Mouse (Mus musculus) intestine, embryonic 14.5 days (tissue): ENCODE measurements around the gene Echdc1. TPM values are rescaled to one million over a fixed set of nuclear protein-coding genes. Genes with fewer than 3 reads are reported as not detected.

Experiments used
- ATAC-seq: fragments of 200-750 bp; cut with Nextera tagmentation; replicated peaks from 2 replicates; pipeline ENCODE4 v1.8.0; 2017; ENCODE audit warnings: low read depth, moderate number of reproducible peaks, moderate TSS enrichment, moderate library complexity; ENCODE audit not compliant: low FRiP score, low TSS enrichment
- DNase-seq: peaks from one replicate; pipeline ENCODE4 v3.0.0-alpha.2; 2018; ENCODE audit warnings: low spot score
- H3K27ac ChIP-seq: fragments of 300-500 bp; sonication (generic); 2 replicates; pipeline ENCODE4 v1.5.1; 2014; ENCODE audit warnings: low read depth, mild to moderate bottlenecking, control low read depth
- H3K27me3 ChIP-seq: fragments of 300-500 bp; sonication (generic); replicated peaks from 2 replicates; pipeline ENCODE4 v1.6.1; 2014; ENCODE audit warnings: low read length, control low read depth; ENCODE audit not compliant: control insufficient read depth, insufficient read depth
- H3K36me3 ChIP-seq: fragments of 300-500 bp; sonication (generic); 2 replicates; pipeline ENCODE4 v1.6.1; 2014; ENCODE audit warnings: low read length, control low read depth; ENCODE audit not compliant: control insufficient read depth, insufficient read depth
- H3K4me1 ChIP-seq: fragments of 300-500 bp; sonication (generic); replicated peaks from 2 replicates; pipeline ENCODE4 v1.6.1; 2014; ENCODE audit warnings: low read length, control low read depth, mixed read lengths; ENCODE audit not compliant: control insufficient read depth, insufficient read depth
- H3K4me2 ChIP-seq: fragments of 300-500 bp; sonication (generic); 2 replicates; pipeline ENCODE4 v1.6.1; 2014; ENCODE audit warnings: low read length
- H3K4me3 ChIP-seq: fragments of 300-500 bp; sonication (generic); 2 replicates; pipeline ENCODE4 v1.5.1; 2014; ENCODE audit warnings: low read depth, low read length, control low read depth, mixed read lengths
- H3K9ac ChIP-seq: fragments of 300-500 bp; sonication (generic); 2 replicates; pipeline ENCODE4 v1.6.1; 2014; ENCODE audit warnings: mild to moderate bottlenecking, low read length
- H3K9me3 ChIP-seq: fragments of 300-500 bp; sonication (generic); 2 replicates; pipeline ENCODE4 v1.6.1; 2016; ENCODE audit warnings: low read length, control low read depth; ENCODE audit not compliant: control insufficient read depth
- WGBS: fragments of 180-500 bp; shearing (Covaris S2); extraction: QIAGEN DNeasy Blood & Tissue Kit; methylation state at CpG from one replicate; pipeline ENCODE4 v1.1.7; 2014; 5-methylcytosine and 5-hydroxymethylcytosine counted together
- polyA plus RNA-seq: library from polyadenylated mRNA; unstranded; fragments of >200 nt; fragmentation: Nextera tagmentation; extraction: Ambion mirVana; gene quantifications from 2 replicates; pipeline ENCODE4 v1.2.1, GENCODE M21; 2014

Echdc1 gene
- polyA plus RNA-seq, 1 experiment from 2014 or later: 30.2 TPM

DNA sequence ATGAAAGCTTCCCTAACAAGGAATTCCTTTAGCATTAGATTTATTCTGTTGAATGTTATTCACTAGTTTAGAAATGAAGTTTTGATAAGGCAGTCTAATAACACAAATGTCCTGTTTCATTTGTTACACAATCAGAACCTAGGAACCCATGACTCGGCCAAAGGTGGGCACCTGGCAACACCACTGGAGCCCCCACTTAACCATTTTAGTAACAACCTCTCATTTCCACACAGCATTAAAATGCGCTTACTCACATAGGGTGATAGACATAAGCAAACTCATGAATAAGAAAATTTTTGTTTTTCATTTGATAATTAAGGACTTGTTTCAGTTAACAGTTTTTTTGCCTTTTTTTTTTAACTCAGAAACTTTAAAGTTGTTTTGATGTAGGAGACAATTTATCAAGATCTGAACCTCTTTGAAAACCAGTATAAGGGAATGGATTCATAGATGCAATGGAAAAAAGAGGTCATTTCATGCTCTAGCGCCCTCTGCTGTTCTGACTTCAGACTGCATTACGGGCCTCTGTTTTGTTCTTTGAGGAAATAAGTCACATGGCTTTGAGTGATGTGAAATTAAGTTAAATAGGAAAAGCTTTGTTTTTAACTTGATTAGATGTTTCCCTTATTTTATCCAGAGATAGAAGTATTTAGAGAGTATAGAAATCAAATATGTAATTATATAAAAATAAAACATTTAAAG, 25.5 kb downstream of the Echdc1 start:
- 57% methylated on average over 4 of the region's 4 CpGs for WGBS
- Histone ChIP-seq H3K4me1 (no peaks in the 10 kb centered on the region; the same call in 1 of the 2 replicates), H3K4me3 (no peak overlapping the region), H3K9ac (no peak overlapping the region), H3K27ac (no peak overlapping the region), H3K9me3 (no peaks in the 10 kb centered on the region), H3K36me3 (0 out of 2 replicates have a peak, but pooled peaks cover 5% of the 10 kb centered on the region), H3K27me3 (no peaks in the 10 kb centered on the region), H3K4me2 (no peak overlapping the region)
- ATAC-seq: no peak
- DNase-seq: peak; percentile 87

DNA sequence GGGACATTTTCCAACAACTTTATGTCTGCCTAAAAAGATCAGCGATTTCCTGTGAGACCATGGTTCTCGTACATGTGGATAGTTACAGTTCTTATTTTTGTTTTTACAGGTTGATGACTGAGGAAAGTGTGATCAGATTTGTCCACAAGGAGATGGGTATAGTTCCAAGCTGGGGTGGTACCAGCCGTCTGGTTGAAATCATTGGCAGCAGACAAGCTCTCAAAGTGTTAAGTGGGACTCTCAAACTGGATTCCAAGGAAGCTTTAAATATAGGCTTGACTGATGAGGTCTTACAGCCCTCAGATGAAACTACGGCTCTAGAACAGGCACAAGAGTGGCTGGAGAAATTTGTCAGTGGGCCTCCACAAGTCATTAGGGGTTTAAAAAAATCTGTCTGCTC, 31.3 kb downstream of the Echdc1 start:
- H3K4me3 ChIP-seq: no peak overlapping the region
- ATAC-seq (no peak), DNase-seq (no peak)
- no peaks in the 10 kb centered on the region for H3K4me1 ChIP-seq
- no peaks in the 10 kb centered on the region for H3K9me3 ChIP-seq
- H3K27me3 ChIP-seq: no peaks in the 10 kb centered on the region
- whole genome bisulfite sequencing: 84% methylated on average over 4 of the region's 4 CpGs
- peaks cover 44% of the 10 kb centered on the region for H3K36me3 ChIP-seq
- no peak overlapping the region for H3K4me2 ChIP-seq
- no peak overlapping the region for H3K9ac ChIP-seq
- H3K27ac ChIP-seq: no peak overlapping the region

DNA sequence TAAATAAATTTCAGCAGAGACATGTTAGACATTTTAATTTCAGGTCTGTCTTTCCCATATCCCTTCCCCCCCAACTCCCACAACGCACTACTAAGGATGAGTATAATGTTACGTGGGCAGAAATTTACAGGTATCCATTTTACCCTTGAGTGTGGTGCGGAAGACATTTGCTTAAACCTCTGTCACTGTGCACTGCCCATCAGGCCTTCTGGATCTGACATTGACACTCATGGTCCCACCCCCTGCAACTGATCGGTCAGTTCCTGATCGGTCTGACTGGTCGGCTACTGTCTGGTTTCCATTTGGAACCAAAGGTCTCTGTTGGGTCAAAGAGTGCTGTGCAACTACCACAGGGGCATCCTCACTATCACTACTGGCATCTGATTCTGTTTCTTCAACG, 33.7 kb downstream of the Echdc1 start:
- WGBS: 94% methylated on average over 7 of the region's 7 CpGs
- Histone ChIP-seq H3K9ac (no peak overlapping the region), H3K36me3 (peaks cover 54% of the 10 kb centered on the region), H3K4me2 (no peak overlapping the region), H3K27ac (no peak overlapping the region), H3K9me3 (no peaks in the 10 kb centered on the region), H3K27me3 (no peaks in the 10 kb centered on the region), H3K4me1 (no peaks in the 10 kb centered on the region), H3K4me3 (no peak overlapping the region)
- ATAC-seq: no peak
- DNase-seq: no peak

DNA sequence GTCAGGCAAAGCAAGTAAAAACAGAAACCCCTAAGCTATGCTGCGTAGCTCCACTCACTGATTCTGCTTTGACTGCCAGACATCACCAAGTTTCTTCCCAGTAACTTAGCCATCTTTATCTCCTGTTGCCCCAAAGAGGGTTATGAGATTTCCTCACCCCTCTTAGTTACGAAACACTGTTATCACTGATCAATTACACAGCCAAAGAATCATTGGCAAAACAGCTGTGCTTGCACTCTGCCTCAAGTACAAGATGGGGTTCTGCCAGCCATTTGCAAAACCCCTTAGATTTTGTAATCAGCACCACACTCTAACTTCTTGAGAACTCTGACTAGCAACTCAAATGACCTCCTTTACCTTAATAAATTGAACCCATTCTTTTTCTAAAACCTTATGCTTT, 38.5 kb downstream of the Echdc1 start:
- ATAC-seq (no peak), DNase-seq (no peak)
- Histone ChIP-seq H3K4me1 (no peaks in the 10 kb centered on the region), H3K4me3 (no peak overlapping the region), H3K9me3 (no peaks in the 10 kb centered on the region), H3K9ac (no peak overlapping the region), H3K27ac (no peak overlapping the region), H3K27me3 (no peaks in the 10 kb centered on the region), H3K4me2 (no peak overlapping the region), H3K36me3 (peaks cover 44% of the 10 kb centered on the region)
- 76% methylated on average over 2 of the region's 2 CpGs for WGBS

DNA sequence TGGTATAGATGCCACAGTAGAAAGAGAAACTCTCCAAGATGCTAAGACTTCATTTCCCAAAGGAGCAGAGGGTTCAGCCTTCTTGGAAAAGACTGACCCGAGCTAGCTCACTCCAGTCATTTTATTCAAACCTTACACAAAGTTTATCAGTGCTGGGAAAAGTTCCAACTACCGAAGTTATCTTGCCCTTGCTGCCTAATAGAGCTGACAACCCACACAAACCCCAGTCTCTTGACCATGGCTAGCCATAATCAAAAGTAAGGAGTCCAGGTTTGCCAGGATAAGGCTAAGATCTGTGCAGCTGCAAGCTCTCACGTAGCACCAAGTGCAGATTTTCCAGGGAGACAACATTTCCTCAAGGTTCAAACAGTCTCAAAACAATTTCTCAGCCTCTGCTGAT, 39.6 kb downstream of the Echdc1 start:
- H3K9me3 ChIP-seq: no peaks in the 10 kb centered on the region
- H3K27me3 ChIP-seq: no peaks in the 10 kb centered on the region
- H3K4me3 ChIP-seq: no peak overlapping the region
- 84% methylated on average over 3 of the region's 3 CpGs for WGBS
- no peak overlapping the region for H3K9ac ChIP-seq
- ATAC-seq: no peak
- no peak for DNase-seq
- no peaks in the 10 kb centered on the region for H3K4me1 ChIP-seq
- H3K4me2 ChIP-seq: no peak overlapping the region
- no peak overlapping the region for H3K27ac ChIP-seq
- H3K36me3 ChIP-seq: peaks cover 33% of the 10 kb centered on the region

DNA sequence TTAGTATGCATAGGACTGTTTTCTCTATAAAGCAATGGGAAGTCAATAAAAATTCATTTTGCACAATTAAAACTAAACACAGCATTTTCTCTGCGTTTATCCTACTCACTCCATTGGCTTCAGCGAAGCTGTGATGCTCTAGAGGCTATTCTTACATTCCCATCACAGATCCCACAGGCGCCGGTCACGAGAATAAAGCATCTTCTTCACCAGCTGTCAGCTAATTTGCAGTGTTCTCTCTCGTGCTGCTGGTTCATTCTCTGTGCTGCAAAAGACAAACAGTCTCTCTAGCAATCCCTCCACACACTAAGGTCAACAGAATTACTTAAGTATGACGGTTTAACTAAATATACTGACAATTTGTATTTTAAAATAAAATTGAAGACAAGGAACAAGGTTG, 41.2 kb downstream of the Echdc1 start:
- Histone ChIP-seq H3K4me2 (no peak overlapping the region), H3K4me1 (no peaks in the 10 kb centered on the region), H3K36me3 (peaks cover 27% of the 10 kb centered on the region), H3K9ac (no peak overlapping the region), H3K9me3 (no peaks in the 10 kb centered on the region), H3K27me3 (no peaks in the 10 kb centered on the region), H3K27ac (no peak overlapping the region), H3K4me3 (no peak overlapping the region)
- ATAC-seq (no peak), DNase-seq (no peak)
- WGBS: 44% methylated on average over 7 of the region's 7 CpGs

DNA sequence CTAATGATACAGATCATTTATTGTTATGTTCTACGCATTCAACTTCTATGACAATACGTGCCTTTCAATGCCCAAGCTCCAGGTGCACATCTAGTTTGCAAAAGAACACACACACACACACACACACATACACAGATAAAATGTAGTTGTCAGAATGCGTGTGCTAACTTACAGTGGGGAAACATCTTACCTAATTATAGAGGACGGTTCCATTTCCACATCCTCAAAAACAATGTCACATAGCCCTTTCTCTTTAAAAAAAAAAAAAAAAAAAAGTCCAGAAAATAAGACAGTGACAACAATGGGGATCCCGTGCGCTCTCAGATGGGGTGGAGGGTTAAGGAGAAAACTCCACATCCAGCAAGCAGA, 48.1 kb downstream of the Echdc1 start:
- no peaks in the 10 kb centered on the region for H3K27me3 ChIP-seq
- DNase-seq: no peak
- 4% methylated on average over 6 of the region's 6 CpGs for WGBS
- H3K4me1 ChIP-seq: peaks cover 5% of the 10 kb centered on the region
- ATAC-seq: no peak
- peak overlapping the region; percentile 96 for H3K9ac ChIP-seq
- H3K4me3 ChIP-seq: peak overlapping the region; percentile 91
- no peaks in the 10 kb centered on the region for H3K36me3 ChIP-seq
- peak overlapping the region; percentile 98 for H3K27ac ChIP-seq
- H3K9me3 ChIP-seq: no peaks in the 10 kb centered on the region
- peak overlapping the region; percentile 57 for H3K4me2 ChIP-seq

DNA sequence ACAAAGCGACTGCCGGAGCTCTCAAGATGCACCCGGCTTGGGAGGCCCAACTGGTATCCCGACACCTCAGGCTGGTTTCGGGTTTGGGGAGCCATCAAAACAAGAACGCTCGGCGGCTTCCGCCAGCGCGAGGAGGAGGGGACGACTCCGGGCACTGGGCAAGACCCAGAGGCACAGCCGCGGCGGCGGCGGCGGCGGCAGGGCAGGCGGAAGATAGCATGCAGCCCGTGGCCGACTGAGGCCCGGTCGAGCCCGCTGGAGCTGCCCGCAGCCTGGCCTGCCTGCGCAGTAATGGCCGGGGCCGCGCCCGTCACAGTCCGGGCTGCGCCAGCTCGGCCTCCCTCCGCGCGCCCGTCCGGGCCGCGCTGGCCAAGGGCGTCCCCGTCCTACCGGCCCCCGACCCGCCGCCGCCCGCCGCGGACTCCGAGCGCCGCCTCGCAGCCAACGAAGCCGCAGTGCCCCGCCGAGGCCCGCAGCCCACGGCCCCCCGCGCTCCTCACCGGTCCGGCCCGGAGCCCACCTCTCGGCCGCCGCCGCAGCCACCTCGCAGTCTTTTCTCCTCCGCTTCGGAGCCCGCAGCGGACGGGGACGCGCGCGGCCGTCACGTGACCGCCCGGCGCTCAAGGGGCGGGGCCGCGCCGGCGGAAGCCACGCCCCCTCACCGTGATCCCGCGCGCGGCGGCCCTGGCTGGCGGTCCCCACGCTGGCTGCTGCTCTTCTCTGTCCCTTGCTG, 48.7 kb downstream of the Echdc1 start:
- Histone ChIP-seq H3K9me3 (no peaks in the 10 kb centered on the region), H3K27me3 (no peaks in the 10 kb centered on the region), H3K4me1 (peaks cover 5% of the 10 kb centered on the region), H3K9ac (peak overlapping the region; percentile 96), H3K4me2 (peak overlapping the region; percentile 76), H3K36me3 (no peaks in the 10 kb centered on the region), H3K4me3 (peak overlapping the region; percentile 91), H3K27ac (peak overlapping the region; percentile 98)
- WGBS: 0% methylated on average over 65 of the region's 100 CpGs
- peak; percentile 89 for DNase-seq
- ATAC-seq: peak; percentile 97
